Mouse (Mus musculus) MN1 (cell line): Measurements from ENCODE around the gene Casc4.
"Not testable (repeated sequence)": the region's sequence is repeated elsewhere in the genome, so short reads cannot be mapped to it uniquely, and the experiment has no call there.

ENCODE experiments used
- DNase-seq: peaks from one replicate; pipeline ENCODE4 v3.0.0-alpha.2; 2016; ENCODE audit warnings: low spot score

Casc4 gene

DNA sequence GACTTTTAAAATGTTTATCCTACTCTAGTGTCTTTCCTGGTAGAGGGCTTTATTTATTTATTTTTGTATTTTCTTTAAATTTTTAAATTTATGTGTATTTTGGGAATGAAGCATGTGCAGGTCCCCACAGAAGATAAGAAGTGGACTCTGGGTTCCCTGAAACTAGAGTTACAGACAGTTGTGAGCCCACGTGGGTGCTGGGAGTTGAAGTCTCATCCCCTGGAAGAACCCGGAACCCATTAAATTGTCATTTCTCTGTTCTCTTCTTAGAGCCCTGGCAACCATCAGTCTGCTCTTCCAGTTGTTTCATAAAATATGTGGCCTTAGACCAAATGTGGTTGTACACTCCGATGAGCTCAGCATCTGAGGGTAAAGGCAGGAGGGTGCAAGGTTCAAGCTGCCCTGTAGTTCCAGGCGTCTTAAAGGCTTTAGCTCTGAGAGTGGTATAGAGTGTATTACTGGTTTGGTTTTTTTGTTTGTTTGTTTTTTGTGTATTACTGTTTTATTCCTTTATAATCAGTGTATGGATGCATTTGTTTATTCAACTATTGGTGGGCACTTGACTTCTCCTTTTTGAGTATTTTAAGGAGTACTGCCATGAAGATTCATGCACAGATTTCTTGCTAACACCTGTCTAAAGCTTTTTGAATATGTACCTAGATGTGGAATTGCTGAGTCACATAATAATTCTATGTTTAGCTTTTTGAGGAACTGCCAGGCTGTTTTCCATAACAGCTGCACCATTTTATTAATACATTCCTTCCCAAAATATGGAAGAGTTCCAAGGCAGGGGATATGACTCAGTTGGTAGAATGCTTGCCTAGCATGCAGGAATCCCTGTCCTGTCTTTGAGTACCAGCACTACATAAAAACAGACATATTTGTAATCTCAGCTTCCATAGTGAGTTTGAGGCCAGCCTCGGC lies 49.5 kb downstream of the Casc4 start:
- DNase-seq, result no peak

DNA sequence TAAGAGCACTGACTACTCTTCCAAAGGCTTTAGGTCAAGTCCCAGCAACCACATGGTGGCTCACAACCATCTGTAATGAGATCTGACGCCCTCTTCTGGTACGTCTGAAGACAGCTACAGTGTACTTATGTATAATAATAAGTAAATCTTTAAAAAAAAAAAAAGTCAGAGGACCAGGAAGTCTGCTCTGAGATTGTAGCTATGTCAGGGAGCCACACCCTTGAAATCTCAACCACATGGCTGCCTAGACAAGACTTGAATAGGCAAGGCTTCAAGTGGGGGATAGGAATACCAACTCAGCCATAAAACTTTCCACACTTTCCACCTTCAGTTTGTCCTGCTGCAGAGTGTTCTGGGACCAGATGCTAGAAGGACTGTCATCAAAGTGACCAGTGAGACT lies 70.9 kb downstream of the Casc4 start:
- DNase-seq, result not testable (repeated sequence)

DNA sequence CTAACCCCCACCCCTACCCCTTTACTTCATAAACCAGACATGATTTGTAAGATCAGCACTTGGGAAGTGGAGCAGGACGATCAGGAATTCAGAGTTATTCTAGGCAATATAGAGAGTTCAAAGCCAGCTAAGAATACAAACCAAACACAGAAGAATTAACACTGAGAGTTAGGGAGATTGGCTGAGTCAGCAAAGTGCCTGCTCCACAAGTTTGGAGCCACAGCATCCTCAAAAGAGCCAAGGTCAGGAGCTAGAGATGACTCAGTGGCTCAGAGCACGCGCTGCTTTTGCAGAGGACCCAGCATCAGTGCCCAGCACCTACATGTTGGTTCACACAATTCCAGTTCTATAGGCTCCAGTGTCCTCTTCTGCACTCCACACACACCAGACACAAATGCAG lies 76.6 kb downstream of the Casc4 start:
- no peak for DNase-seq

DNA sequence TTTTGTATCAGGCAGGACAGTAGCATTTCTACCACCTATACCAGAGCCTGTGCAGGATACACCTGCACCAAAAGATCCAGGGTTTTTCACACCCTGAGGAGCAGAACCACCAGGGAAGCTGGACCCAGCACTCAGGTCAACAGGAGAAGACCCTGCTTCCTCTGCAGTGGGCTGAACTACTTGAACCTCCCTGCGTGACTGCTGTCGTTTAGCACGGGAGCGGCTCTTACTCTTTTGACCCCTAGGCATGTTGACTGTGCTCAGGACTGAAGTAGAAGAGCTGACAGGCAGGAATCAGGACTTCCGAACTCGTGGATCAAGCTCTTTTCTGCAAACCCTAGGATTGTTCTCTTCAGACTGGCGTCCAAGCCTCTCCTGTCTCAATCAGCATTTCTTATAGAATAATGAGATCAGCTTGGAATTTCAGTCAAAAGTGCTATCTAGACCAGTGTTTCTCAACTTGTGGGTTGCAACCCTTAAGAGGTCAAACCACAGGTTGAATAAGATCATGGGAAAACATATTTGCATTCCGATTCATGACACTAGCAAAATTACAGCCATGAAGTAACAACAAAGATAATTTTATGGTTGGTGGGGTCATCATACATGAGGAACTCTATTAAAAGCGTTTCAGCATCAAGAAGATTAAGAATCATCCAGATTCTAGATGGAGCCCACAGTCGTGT lies 88.3 kb downstream of the Casc4 start:
- no peak for DNase-seq

DNA sequence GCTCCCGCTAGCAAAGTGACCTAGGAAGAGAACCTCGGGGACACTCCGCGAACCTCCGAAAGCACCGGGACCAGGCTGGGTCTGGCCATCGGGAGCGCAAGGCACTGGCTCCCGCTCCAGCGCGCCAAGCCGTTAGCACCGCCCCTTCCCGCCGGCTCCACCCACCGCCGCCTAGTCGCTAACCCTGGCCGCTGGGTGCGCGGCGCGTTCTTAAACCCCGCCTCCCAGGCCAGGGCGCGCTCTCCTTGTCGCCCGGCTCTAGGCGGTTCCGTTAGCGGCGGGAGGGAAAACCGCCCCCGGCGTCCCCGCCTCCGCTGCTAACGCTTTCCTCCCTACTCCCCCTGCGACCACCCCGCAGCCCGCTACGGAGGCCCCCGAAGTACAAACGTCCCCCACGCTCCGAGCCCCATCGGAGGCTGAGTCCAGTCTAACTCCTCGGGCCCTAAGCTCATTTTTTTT lies 89.0 kb downstream of the Casc4 start, which contains the start of the genes Ctdspl2 and Mageb3:
Gene Ctdspl2 (plus strand): TSS at position 237 of the 459 bp plus-strand sequence.
Gene Mageb3 (minus strand): TSS at position 328 of the 459 bp plus-strand sequence.
- DNase-seq, result peak; percentile 92

DNA sequence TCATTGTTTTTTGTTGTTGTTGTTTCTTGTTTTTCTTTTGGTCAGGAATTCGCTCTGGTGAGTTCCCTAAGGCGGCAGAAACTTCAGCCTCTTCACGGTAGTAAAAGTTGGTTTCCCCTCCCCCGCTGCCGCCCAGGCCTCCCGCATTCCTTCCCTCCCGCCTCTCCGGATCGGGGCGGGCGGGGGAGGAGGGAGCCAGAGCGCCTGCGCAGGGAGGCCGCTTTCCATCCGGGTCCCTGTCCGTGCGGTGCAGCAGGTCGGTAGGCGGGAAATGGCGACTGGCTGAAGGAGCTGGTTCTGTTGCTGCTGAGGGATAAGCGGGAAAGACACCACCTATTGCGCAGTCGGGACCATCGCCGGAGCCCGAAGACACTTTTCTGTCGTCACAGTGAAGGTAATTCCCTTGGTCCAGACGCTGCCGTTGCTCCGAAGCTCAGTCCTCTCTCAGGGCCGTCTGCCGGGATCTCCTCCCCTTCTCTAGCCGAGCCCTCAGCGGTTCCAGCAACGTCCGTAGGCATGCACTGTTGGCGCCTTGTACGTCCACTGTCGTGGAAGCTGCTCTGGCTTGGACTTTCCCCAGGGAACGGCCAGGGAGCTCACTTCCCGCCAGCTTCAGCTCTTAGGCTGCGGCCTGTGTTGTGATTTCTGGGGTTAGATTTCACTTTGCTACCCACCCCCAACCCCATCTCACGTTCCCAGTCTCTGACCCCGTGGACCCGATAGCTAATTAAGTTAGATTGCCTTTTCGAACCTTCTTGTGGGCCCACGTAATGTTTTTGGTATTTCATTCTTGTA lies 89.7 kb downstream of the Casc4 start:
- DNase-seq, result peak; percentile 94

DNA sequence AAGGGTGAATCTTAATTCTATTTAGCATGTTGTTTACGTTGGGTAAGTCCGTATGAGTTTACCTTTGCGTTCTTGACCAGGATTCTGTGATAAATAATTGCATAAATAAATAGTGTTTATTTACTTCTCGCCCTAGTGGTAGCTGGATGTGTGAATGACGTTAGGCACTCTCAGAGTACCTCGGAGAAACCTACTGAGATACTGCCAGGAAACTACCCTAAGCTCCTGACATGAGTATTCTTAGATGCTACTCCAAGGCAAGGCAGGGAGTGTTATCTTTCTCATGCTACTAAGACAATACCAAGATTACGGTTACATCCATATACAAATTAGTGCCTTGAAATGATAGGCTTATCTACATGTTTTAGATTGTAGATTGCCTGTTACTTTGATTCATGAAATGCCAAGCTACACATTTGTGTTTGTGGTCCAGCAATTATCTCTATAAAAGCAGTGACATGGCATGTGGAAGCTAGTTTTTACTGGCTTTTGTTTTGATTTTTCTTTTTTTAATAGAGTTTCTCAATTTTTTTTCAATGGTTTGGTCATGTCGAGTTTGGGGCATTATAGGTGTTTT lies 90.5 kb downstream of the Casc4 start:
- DNase-seq, result peak; percentile 10
